ENCODE assay signal across 12 mouse cellular contexts in genomic region chr5:96979296-96980007, GRCm38 (mm10). TPM values are rescaled to one million over a fixed set of nuclear protein-coding genes. Genes with fewer than 3 reads are reported as not detected.
DNase-seq lines count a peak whose midpoint lies in the region; ATAC-seq lines count a peak whose summit lies in the region.
"Had no signal": no experiment of that assay in that cellular context is flagged by ENCODE, and none has a peak within 500 bp of the region (broad histone marks: within the 10 kb centered on the region; RNA-seq: fewer than 3 reads in every experiment).

No protein-coding gene starts in this region.

- peaks cover 11 to 13% of the 10 kb centered on the region in 2 experiments; a peak in 3 of 4 replicates for H3K4me1 ChIP-seq in heart, embryonic 14.5 days (ENCODE audit: control insufficient read depth in 2 of 2, insufficient read depth in 2 of 2, low read length in 2 of 2)
- H3K4me1 ChIP-seq in midbrain, embryonic 14.5 days (ENCODE audit: control insufficient read depth, insufficient read depth, low read length): 0 out of 2 replicates have a peak, but pooled peaks cover 4% of the 10 kb centered on the region
- H3K4me1 ChIP-seq in midbrain, embryonic 11.5 days (ENCODE audit: control insufficient read depth, insufficient read depth, low read length): peaks cover 5% of the 10 kb centered on the region

- H3K9me3 ChIP-seq in heart, embryonic 14.5 days (ENCODE audit: control insufficient read depth, low read length): 0 out of 2 replicates have a peak, but pooled peaks cover 7% of the 10 kb centered on the region
- no peaks in the 10 kb centered on the region for H3K9me3 ChIP-seq in midbrain, embryonic 14.5 days (ENCODE audit: control insufficient read depth, low read length)
- no peaks in the 10 kb centered on the region for H3K9me3 ChIP-seq in midbrain, embryonic 11.5 days (ENCODE audit: control insufficient read depth, low read length)
- H3K9me3 ChIP-seq: limb, embryonic 15.5 days had no signal

- H3K9ac ChIP-seq in heart, embryonic 14.5 days (ENCODE audit: low read length): no peak overlapping the region
- H3K9ac ChIP-seq in midbrain, embryonic 14.5 days (replicated peaks; ENCODE audit: low read length): no peak overlapping the region
- H3K9ac ChIP-seq in midbrain, embryonic 11.5 days (ENCODE audit: low read length): no peak overlapping the region
- H3K9ac ChIP-seq: limb, embryonic 15.5 days had no signal

- H3K27ac ChIP-seq in heart, embryonic 14.5 days (replicated peaks in 1 of 2; ENCODE audit: control insufficient read depth in 1 of 2, insufficient read depth in 1 of 2, low read depth in 2 of 2, low read length in 2 of 2): no peak overlapping the region
- no peak overlapping the region for H3K27ac ChIP-seq in midbrain, embryonic 14.5 days (replicated peaks; ENCODE audit: low read depth, low read length)
- no peak overlapping the region for H3K27ac ChIP-seq in midbrain, embryonic 11.5 days (ENCODE audit: low read depth, low read length)
- H3K27ac ChIP-seq: limb, embryonic 15.5 days had no signal

- WGBS in heart, embryonic 14.5 days: 27% methylated on average over 13 of the region's 13 CpGs
- 49% methylated on average over 13 of the region's 13 CpGs for WGBS in midbrain, embryonic 14.5 days
- WGBS in midbrain, embryonic 11.5 days: 49% methylated on average over 13 of the region's 13 CpGs

- ATAC-seq in heart, embryonic 14.5 days (ENCODE audit: insufficient number of reproducible peaks, insufficient read depth, low FRiP score, low read depth): no peak
- ATAC-seq in midbrain, embryonic 14.5 days (ENCODE audit: low FRiP score, low TSS enrichment): no peak
- ATAC-seq in midbrain, embryonic 11.5 days (ENCODE audit: low FRiP score): no peak
- ATAC-seq in erythroblast, adult 5-6 weeks (replicated peaks; ENCODE audit: low FRiP score, poor library complexity, severe bottlenecking): 0 out of 2 replicates have a peak, but pooled peaks have one; percentile 21
- 0 out of 2 replicates have a peak, but pooled peaks have one; percentile 2 for ATAC-seq in neutrophil, adult 5-6 weeks (ENCODE audit: extremely low read depth, insufficient number of reproducible peaks, low FRiP score, poor library complexity, severe bottlenecking)

- 0 out of 2 replicates have a peak, but pooled peaks cover 3% of the 10 kb centered on the region for H3K27me3 ChIP-seq in heart, embryonic 14.5 days (ENCODE audit: control insufficient read depth, insufficient read depth, low read length)
- no peaks in the 10 kb centered on the region for H3K27me3 ChIP-seq in midbrain, embryonic 14.5 days (ENCODE audit: control insufficient read depth, insufficient read depth, low read length)
- no peaks in the 10 kb centered on the region for H3K27me3 ChIP-seq in midbrain, embryonic 11.5 days (ENCODE audit: control insufficient read depth, insufficient read depth, low read length)
- H3K27me3 ChIP-seq: limb, embryonic 15.5 days had no signal

- no peaks in the 10 kb centered on the region for H3K36me3 ChIP-seq in heart, embryonic 14.5 days (ENCODE audit: control insufficient read depth, insufficient read depth, low read length)
- H3K36me3 ChIP-seq in midbrain, embryonic 14.5 days (ENCODE audit: control insufficient read depth, insufficient read depth, low read length): no peaks in the 10 kb centered on the region
- no peaks in the 10 kb centered on the region for H3K36me3 ChIP-seq in midbrain, embryonic 11.5 days (ENCODE audit: control insufficient read depth, insufficient read depth, low read length)
- H3K36me3 ChIP-seq: G1E; limb, embryonic 15.5 days had no signal

- H3K4me3 ChIP-seq in heart, embryonic 14.5 days (ENCODE audit: control insufficient read depth in 1 of 2, insufficient read depth in 1 of 2, low read depth in 1 of 2, low read length in 2 of 2): no peak overlapping the region
- no peak overlapping the region for H3K4me3 ChIP-seq in midbrain, embryonic 14.5 days (replicated peaks; ENCODE audit: low read depth, low read length)
- H3K4me3 ChIP-seq in midbrain, embryonic 11.5 days (ENCODE audit: low read depth, low read length): no peak overlapping the region
- H3K4me3 ChIP-seq: limb, embryonic 15.5 days had no signal

- H3K4me2 ChIP-seq in heart, embryonic 14.5 days (ENCODE audit: low read length): peak overlapping the region; percentile 5
- H3K4me2 ChIP-seq in midbrain, embryonic 14.5 days (ENCODE audit: low read length): no peak overlapping the region
- no peak overlapping the region for H3K4me2 ChIP-seq in midbrain, embryonic 11.5 days
- H3K4me2 ChIP-seq: limb, embryonic 15.5 days had no signal

- DNase-seq in heart, adult 9 months (ENCODE audit: low spot score in 2 of 2): no peak
- DNase-seq in midbrain, embryonic 14.5 days: peak; percentile 29
- no peak for DNase-seq in midbrain, embryonic 11.5 days (ENCODE audit: low spot score, missing footprints)
- DNase-seq in frontal cortex, postnatal 36 days (ENCODE audit: low spot score in 2 of 2): no peak
- no peak for DNase-seq in lung, postnatal 25 days (ENCODE audit: low spot score)
- DNase-seq: kidney, adult 2 months; thymus, adult 2 months had no signal

RNA-seq across cellular contexts. Expression of gene Bmp2k, which starts 18.0 kb away (rescaled TPM):
- polyA plus RNA-seq in heart, embryonic 14.5 days (2014; fragmentation: Nextera tagmentation; extraction: Ambion mirVana): 8.1 and 8.3 TPM in 2 replicates
- 11.8 and 12.1 TPM in 2 replicates for polyA plus RNA-seq in midbrain, embryonic 14.5 days (2014; fragmentation: Nextera tagmentation; extraction: Ambion mirVana)
- polyA plus RNA-seq in midbrain, embryonic 11.5 days (2014; fragmentation: Nextera tagmentation; extraction: Ambion mirVana): 10.3 and 10.5 TPM in 2 replicates
- 268 and 286 TPM in 2 replicates for total RNA-seq in erythroblast, adult 5-6 weeks (2015; ENCODE audit: low replicate concordance)
- total RNA-seq in erythroblast, adult 5-6 weeks (2017; ENCODE audit: low replicate concordance): 270 and 271 TPM in 2 replicates
- 107 and 117 TPM in 2 replicates for total RNA-seq in neutrophil, adult 5-6 weeks (2017)

Comparison
In these comparisons a context has a peak if more than half of its experiments do, and no peak if none do; other contexts are left out.
1. ATAC-seq: peak in erythroblast, adult 5-6 weeks (single experiment) and neutrophil, adult 5-6 weeks (single experiment); none in heart, embryonic 14.5 days (single experiment), midbrain, embryonic 14.5 days (single experiment) and midbrain, embryonic 11.5 days (single experiment).